Mouse (Mus musculus) ovary, postnatal 36 days (tissue): ENCODE measurements around the gene Cenps.
"Not testable (repeated sequence)": the region's sequence is repeated elsewhere in the genome, so short reads cannot be mapped to it uniquely, and the experiment has no call there.

Source experiments
- DNase-seq: peaks from one replicate; pipeline ENCODE4 v3.0.0; 2022; ENCODE audit warnings: low spot score, mixed read lengths

The Cenps gene

DNA sequence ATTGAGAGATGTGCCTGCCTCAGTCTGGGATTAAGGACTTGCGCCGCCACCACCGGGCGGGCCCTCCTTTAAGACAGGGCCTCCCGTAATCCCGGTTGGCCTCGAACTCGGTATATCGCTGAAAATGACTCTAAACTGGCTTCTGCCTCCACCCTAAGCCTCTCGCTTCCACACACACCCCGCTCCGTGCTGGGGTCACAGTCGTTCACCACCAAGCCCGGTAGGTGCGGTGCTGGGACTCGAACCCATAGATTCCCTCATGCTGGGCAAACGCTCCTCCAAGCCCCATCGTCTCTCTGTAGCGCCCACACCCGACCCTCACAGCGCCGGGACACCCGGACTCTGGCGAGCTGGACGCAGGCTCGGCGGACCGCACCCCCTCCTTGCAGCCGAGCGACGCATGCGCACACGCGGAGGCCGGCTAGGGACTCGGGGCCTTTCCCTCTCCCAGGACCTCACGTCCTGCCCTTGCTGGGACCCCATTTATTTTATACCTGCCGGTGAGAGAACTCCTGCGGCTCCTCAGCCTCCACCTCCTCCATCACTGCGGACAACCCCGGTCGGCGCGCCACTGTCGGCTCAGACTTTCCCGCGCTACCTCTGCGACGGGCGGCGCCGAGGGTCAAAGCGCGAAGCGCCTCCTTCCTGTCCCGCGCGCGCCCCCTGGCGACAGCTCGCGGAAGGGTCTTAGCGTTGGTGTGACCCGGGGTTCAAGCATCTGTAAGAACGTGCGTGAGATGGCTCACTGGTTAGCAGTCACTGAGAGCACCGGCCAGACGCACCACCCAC is at the start of gene Cenps:
Gene Cenps (minus strand): TSS at position 648 of the 789 bp plus-strand sequence.
- peak; percentile 89 for DNase-seq

GRCm38 (mm10) chr4:149182755-149183154 is 45.3 kb upstream of the Cenps start:
- no peak for DNase-seq

GRCm38 (mm10) chr4:149182192-149182591 is 44.8 kb upstream of the Cenps start:
- DNase-seq: no peak

DNA sequence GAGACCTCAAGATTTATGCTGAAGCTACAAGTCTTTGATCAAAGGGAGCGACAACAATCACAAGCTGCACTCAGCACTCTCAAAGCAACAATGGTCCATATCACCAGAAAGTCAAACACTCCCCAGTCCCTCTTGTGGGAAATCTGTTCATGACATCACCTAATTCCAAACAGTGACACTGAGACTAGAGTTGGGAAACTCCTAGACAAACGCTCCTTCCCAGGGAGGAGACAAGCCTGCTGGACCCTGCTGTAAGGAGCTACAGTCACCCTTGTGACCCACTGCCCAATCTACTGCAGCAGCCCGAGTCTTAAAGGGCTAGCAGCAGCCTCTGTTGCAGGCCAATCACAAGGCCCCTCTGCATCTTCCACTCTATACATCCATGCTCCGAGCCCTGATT is 42.1 kb upstream of the Cenps start:
- no peak for DNase-seq

- no peak for DNase-seq
Measured at GRCm38 (mm10) chr4:149179160-149179559, 41.7 kb upstream of the Cenps start.

DNA sequence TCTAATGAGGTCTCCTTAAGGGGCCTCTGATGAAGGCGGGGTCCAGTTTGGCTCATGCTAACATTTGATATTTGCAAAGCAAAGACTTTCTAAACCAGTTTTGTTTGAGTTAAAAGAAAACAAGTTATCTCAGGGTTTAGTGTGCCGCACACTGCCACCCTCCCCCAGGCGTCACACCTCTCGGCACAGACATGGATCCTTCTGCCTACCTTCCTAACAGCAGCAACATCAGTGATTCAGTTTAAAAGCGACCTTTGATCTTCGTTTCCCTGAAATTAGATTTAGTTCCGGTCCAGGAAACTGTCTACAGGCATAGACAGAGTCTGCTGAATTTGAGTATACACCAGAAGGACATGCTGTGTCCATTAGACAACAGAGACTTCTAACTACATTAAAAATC is 40.9 kb upstream of the Cenps start:
- DNase-seq: no peak

DNA sequence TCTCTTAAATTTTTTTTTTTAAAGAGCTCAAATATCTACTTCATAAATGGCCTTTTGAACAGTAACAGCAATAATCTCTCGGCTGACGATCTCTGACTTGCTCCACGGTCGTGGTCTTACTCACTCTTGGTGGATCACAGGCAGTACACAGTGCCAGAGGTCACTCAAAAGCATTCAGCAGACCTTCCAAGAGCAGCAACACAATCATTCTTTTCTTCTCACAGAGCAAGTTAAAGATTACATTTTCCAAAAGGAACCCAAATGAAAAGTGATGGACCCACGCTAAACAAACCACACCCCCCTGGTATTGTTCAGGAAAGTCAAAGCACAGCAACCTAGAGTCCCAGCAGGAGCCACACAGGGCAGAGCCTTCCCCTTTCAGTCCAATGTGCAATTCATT is 39.6 kb upstream of the Cenps start:
- DNase-seq: no peak

DNA sequence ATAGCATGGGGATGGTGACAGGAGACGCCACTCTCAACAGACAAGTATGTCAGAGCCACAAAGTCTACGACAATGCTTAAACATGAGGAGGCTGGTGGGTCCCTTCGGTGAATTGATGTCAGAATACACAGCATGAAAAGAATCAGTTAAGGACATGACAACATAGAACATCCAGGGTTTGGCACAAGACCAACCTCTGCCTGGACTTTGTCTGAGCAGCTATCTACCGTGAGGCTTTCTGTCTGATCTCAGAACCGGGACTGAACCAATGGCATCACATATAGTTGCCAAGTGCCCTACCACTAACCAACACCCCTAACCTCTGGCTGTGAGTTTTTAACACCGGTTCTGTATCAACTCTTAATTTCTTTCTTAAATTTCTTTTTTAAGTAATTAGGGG is 39.2 kb upstream of the Cenps start:
- no peak for DNase-seq

- no peak for DNase-seq
Measured at GRCm38 (mm10) chr4:149173661-149174060, 36.2 kb upstream of the Cenps start.

DNA sequence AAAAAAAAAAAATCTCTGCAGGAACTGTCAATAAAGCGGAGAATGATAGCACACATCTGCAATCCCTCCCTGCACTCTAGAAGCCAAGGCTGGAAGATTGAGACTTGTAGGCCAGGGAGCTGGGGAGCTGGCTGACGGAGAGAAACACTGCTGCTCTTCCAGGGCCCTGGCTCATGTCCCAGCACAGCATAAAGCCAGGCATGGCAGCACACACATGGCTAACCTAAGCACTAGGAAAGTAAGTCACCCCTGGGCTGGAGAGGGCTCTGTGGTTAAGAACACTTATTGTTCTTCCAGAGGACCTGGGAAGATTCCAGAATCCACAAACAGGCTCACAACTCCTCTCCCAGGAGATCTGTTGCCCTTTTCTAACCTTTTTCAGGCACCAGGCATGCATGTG is 35.2 kb upstream of the Cenps start:
- DNase-seq: peak; percentile 44

GRCm38 (mm10) chr4:149172083-149172482 is 34.7 kb upstream of the Cenps start:
- no peak for DNase-seq

DNA sequence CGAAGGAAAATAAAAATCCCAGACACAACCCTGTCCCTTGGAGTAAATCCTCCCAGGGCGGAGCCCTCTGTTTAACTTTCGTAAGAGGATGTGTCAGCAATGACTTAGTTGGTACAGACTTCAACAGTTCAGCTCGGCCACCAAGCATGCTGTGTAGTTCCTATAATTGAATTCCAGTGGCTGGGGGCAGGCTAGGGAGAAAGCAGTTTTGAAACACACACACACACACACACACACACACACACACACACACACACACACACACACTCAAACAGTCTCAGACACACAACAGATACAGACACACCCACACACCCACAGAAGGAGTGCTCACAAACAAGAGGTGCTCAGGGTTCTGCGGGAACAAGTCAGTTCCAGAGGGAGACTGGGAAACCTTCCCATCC is 34.2 kb upstream of the Cenps start:
- DNase-seq: no peak

- DNase-seq: no peak
Measured at GRCm38 (mm10) chr4:149170394-149170931, 33.0 kb upstream of the Cenps start.

DNA sequence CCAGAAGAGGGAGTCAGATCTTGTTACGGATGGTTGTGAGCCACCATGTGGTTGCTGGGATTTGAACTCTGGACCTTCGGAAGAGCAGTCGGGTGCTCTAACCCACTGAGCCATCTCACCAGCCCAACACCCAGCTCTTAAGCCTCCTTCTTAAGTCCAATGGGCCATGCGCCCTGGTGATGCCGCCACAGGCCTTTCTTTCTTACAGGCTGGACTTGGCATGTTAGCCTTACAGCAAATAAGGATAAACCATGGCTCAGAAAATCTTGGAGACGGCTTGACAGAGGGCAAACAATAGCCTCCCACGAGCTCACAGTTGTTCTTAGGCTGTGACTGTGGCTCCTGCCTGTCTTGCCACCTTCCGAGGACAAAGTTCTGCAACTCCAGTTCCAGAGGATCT is 32.5 kb upstream of the Cenps start:
- not testable (repeated sequence) for DNase-seq

DNA sequence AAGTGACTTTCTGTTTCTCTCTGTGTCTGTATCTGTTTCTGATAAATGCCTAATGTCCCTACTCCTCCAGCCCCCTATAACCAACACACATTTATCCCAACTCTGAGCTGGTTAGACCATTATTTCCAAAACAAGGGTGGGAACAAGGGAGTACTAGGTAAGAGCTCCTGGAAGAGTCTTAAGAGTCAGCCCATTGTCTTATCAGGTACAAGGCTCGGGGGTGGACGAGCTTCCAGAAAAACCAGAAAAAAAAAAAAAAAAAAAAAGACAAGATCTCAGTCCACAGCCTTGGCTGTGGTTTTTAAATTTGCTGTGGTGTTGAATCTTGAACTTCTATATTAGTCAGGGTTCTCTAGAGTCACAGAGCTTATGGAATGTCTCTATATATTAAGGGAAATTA is 30.6 kb upstream of the Cenps start:
- no peak for DNase-seq

DNA sequence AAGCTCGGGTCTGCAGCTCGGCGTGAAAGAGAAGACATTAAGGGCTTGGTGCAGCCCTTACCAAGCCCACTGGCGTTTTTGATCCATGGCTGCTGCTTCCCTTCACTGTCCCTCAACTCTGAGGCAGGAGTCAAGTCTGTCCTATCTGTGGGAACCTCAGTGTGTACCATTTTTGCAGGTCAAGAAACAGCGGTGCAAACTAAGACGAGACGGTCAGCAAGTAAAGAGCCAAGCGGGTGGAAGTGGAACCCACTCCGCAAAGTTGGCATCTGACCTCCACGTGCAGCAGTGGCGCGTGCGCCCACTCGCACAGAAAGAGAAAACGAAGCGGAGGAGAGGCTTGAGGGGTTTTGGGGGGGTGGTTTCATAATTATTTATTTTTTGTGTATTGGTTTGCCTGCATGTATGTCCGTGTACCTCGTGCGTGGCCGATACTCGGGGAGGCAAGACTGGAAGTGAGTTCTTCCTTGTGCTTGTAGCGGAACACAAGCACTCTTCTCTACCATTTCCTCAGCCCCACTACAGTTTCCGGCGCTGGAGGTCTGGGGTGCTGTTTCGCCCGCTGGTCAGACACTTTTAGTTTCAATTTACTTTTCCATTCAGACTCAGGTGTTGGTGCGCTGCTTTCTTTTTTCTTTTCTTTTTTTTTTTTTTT is 29.7 kb upstream of the Cenps start:
- DNase-seq: no peak

DNA sequence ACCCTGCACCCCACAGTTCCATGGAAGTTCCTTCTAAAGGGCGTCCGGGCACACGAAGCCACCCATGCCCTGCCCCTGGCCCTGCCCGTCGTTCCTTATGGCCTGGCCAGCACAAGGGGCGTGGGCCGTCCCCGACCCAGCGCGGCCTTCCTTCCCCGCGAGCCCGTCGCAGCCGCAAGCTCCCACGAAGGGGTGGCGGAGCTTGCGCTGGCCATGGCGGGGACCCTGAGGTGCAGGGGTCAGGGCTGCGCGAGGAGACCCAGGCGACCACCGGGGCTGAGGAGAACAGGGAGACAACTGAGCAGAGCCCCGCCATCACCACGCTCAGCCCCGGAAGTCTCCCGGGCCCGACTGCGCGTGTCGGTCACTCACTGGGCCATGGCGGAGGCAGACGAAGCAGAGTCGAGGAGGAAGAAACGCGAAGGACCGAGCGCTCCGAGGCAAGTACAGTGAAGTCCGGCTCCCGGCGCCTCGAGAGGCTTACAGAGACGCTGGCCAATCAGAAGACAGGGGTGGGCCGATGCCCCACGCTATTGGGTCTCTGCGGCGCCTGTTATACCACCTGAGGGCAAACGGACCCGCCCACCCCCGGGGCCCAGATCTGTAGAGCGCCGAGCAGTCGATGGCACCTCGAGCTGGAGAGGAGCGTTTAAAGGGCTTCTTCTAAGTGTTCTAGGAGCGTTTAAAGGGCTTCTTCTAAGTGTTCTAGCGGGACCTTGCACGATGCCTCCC is 29.0 kb upstream of the Cenps start, which contains the start of gene Pgd:
Gene Pgd (minus strand): TSS at position 557 of the 732 bp plus-strand sequence.
- peak; percentile 96 for DNase-seq

- DNase-seq: no peak
Measured at GRCm38 (mm10) chr4:149164150-149164549, 26.7 kb upstream of the Cenps start.

DNA sequence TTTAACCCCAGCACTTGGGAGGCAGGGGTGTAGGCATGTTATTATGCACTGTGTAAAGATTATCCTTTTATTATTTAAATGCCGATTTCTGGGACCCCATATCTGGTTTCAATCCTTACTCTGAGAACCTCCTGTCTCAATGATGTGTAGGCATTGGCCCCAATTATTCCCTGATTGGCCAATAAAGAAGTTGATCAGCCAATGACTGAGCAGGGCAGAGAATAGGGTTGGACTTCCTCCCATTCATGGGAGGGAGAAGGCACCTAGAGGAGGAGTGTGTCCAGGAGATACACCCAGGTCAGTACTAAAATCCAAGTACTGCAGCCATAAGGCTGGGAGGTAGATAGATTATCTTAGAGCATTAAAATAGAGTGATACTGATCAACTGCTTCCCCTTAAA is 25.8 kb upstream of the Cenps start:
- no peak for DNase-seq

DNA sequence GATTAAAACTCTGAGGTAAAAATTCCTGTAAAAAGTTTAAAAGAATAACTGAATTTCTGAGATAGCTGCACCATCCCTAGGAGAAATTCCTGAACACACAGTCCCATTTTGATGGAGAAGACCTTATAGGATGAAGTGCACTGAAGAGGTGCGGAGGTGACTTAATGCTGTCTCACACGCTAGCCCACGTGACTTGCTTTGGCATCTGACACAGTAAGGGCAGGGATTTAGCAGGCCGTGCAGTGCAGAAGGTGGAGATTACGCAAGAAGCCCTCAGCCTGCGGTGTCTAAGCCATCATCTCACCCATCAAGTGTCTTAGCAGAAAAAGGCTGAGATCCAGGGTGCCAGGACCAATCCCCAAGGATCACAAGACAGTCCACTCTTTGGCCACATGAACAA is 23.7 kb upstream of the Cenps start:
- DNase-seq: no peak

GRCm38 (mm10) chr4:149159891-149160290 is 22.5 kb upstream of the Cenps start:
- DNase-seq: no peak

GRCm38 (mm10) chr4:149159203-149159602 is 21.8 kb upstream of the Cenps start:
- no peak for DNase-seq
